Comparison of ENCODE assay signal across 25 mouse cellular contexts in the genomic region with DNA sequence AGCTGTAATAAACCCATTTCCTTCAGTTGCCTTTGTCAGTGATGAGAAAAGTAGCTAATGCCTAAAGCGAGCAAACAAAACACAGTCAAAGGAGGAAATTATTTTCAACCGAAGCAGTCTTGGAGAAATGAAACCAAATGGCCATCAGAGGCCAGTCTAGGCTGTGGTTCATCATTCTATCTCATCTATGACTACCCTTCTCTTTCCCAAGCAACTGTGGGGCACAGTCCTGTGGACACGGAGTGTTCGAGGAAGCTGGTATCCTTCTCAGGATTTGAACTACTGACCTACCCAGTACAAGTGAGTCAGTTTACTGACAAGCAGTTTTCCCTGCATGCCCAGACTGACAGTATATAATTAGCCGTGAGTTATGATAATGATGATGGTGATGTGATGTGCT.
"Had no signal": no experiment of that assay in that cellular context is flagged by ENCODE, and none has a peak within 500 bp of the region (broad histone marks: within the 10 kb centered on the region; RNA-seq: fewer than 3 reads in every experiment).

No protein-coding gene starts in this region.

- H3K4me1 ChIP-seq: heart, embryonic 12.5 days; hindbrain, embryonic 10.5 days; hindbrain, embryonic 12.5 days; kidney, embryonic 15.5 days; limb, embryonic 10.5 days; liver, embryonic 13.5 days; liver, embryonic 15.5 days had no signal

- H3K9me3 ChIP-seq: heart, embryonic 12.5 days; hindbrain, embryonic 12.5 days; kidney, embryonic 15.5 days; limb, embryonic 10.5 days; liver, embryonic 13.5 days; liver, embryonic 15.5 days had no signal

- H3K36me3 ChIP-seq: heart, embryonic 12.5 days; hindbrain, embryonic 10.5 days; hindbrain, embryonic 12.5 days; kidney, embryonic 15.5 days; limb, embryonic 10.5 days; limb, embryonic 12.5 days; liver, embryonic 13.5 days; liver, embryonic 15.5 days had no signal

- H3K4me3 ChIP-seq: heart, adult 2 months; heart, embryonic 12.5 days; hindbrain, embryonic 10.5 days; hindbrain, embryonic 12.5 days; kidney, embryonic 15.5 days; left cerebral cortex, adult 2 months; limb, embryonic 10.5 days; limb, embryonic 12.5 days; liver, embryonic 13.5 days; liver, embryonic 15.5 days had no signal

- DNase-seq: gastrocnemius, postnatal 14 days; gastrocnemius, postnatal 36 days; heart, adult 2 months; heart, postnatal 10 days; heart, postnatal 4 days; kidney, adult 18-20 months; kidney, adult 8-10 months; kidney, postnatal 14 days; kidney, postnatal 36 days; layer of hippocampus, adult 9-11 months; layer of hippocampus, postnatal 36 days; liver; liver, embryonic 13.5 days had no signal

- H3K27me3 ChIP-seq: heart, embryonic 12.5 days; hindbrain, embryonic 12.5 days; kidney, embryonic 15.5 days; limb, embryonic 12.5 days; liver, embryonic 13.5 days; liver, embryonic 15.5 days had no signal

- H3K27ac ChIP-seq: heart, adult 2 months; hindbrain, embryonic 10.5 days; hindbrain, embryonic 12.5 days; hindbrain, embryonic 14.5 days; kidney, embryonic 15.5 days; kidney, postnatal 0 days; left cerebral cortex, adult 2 months; limb, embryonic 10.5 days; limb, embryonic 12.5 days; liver, embryonic 13.5 days; liver, embryonic 15.5 days had no signal

- ATAC-seq: hindbrain, embryonic 16.5 days; inflammation-experienced regulatory T-cells, adult 6 months had no signal
